Mouse (Mus musculus): ENCODE data around the gene Lrfn5. TPM values are rescaled to one million over a fixed set of nuclear protein-coding genes. Genes with fewer than 3 reads are reported as not detected.

Gene Lrfn5
- polyA plus RNA-seq, 1 experiment from 2014 or later = 0.51 TPM

DNA sequence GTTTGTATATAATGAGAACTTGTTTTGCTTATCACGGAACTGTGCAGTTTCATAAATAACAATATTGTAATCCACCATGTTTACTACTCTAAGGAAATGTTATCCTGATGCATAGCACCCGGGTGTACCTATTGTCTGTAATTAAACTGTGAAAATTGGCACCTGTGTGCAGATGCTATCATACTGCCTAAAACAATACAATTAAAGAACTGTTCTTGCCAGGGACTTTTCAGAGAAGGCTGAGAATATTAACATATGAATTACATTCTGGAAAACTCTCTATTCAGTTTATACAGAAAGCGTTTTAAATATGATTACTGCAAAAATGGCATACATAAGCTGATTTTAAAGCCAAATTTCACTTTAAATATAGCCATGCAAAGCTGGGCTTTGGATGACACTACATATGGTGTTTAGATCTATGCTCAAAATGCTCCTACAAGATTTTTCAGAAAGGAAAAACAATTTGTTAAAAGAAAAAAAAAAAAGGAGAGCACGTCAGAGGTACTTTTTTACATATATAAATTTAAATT is 284.2 kb downstream of the Lrfn5 start:
- H3K9me3 ChIP-seq (ENCODE audit: control insufficient read depth) = no peaks in the 10 kb centered on the region
- H3K27me3 ChIP-seq (replicated peaks; ENCODE audit: control insufficient read depth, insufficient read depth, low read length) = no peaks in the 10 kb centered on the region
- H3K4me1 ChIP-seq (replicated peaks; ENCODE audit: control insufficient read depth, insufficient read depth, low read length) = no peaks in the 10 kb centered on the region
- WGBS = 76% methylated on average over 4 of the region's 4 CpGs
- H3K27ac ChIP-seq (ENCODE audit: low read depth, low read length) = no peak overlapping the region
- ATAC-seq = no peak
- TF ChIP-seq CTCF (IDR thresholded peaks at IDR 0.05; ENCODE audit: low read depth) = no peak
- no peaks in the 10 kb centered on the region for H3K36me3 ChIP-seq (ENCODE audit: control insufficient read depth, insufficient read depth)
- no peak overlapping the region for H3K4me2 ChIP-seq (replicated peaks; ENCODE audit: low read depth)
- H3K4me3 ChIP-seq (ENCODE audit: low read depth, low read length) = no peak overlapping the region
- no peak overlapping the region for H3K9ac ChIP-seq (ENCODE audit: low read depth, low read length)

DNA sequence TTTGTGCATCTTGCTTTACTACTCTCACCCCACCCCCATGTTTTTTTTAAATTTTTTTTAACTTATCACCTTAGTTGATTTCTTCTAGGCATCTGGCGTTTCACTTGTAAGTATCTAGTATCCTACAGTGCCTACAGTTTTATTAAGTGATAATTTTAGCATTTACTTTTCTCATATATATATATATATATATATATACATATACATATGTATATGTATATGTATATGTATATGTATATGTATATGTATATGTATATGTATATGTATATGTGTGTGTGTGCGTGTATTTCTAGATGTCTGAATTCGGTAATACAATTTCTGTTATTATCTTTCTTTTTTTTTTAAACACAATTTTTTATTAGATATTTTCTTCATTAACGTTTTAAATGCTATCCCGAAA is 300.7 kb downstream of the Lrfn5 start:
- no peak overlapping the region for H3K4me2 ChIP-seq (replicated peaks; ENCODE audit: low read depth)
- 89% methylated on average over 5 of the region's 5 CpGs for WGBS
- ATAC-seq = no peak
- H3K36me3 ChIP-seq (ENCODE audit: control insufficient read depth, insufficient read depth) = no peaks in the 10 kb centered on the region
- no peak for TF ChIP-seq CTCF (IDR thresholded peaks at IDR 0.05; ENCODE audit: low read depth)
- no peak overlapping the region for H3K4me3 ChIP-seq (ENCODE audit: low read depth, low read length)
- no peaks in the 10 kb centered on the region for H3K4me1 ChIP-seq (replicated peaks; ENCODE audit: control insufficient read depth, insufficient read depth, low read length)
- H3K27ac ChIP-seq (ENCODE audit: low read depth, low read length) = no peak overlapping the region
- no peaks in the 10 kb centered on the region for H3K27me3 ChIP-seq (replicated peaks; ENCODE audit: control insufficient read depth, insufficient read depth, low read length)
- H3K9ac ChIP-seq (ENCODE audit: low read depth, low read length) = no peak overlapping the region
- H3K9me3 ChIP-seq (ENCODE audit: control insufficient read depth) = no peaks in the 10 kb centered on the region

- Histone ChIP-seq H3K9me3 (ENCODE audit: control insufficient read depth) (no peaks in the 10 kb centered on the region), H3K27me3 (replicated peaks; ENCODE audit: control insufficient read depth, insufficient read depth, low read length) (no peaks in the 10 kb centered on the region), H3K4me2 (replicated peaks; ENCODE audit: low read depth) (no peak overlapping the region), H3K36me3 (ENCODE audit: control insufficient read depth, insufficient read depth) (no peaks in the 10 kb centered on the region), H3K4me3 (ENCODE audit: low read depth, low read length) (no peak overlapping the region), H3K4me1 (replicated peaks; ENCODE audit: control insufficient read depth, insufficient read depth, low read length) (no peaks in the 10 kb centered on the region), H3K27ac (ENCODE audit: low read depth, low read length) (no peak overlapping the region), H3K9ac (ENCODE audit: low read depth, low read length) (no peak overlapping the region)
- TF ChIP-seq CTCF (IDR thresholded peaks at IDR 0.05; ENCODE audit: low read depth) = peak; percentile 22; the same call in 1 of the 2 replicates
- no peak for ATAC-seq
- 8% methylated on average over 1 of the region's 1 CpGs for WGBS
Measured at GRCm38 (mm10) chr12:61826311-61826710, 303.4 kb downstream of the Lrfn5 start.

DNA sequence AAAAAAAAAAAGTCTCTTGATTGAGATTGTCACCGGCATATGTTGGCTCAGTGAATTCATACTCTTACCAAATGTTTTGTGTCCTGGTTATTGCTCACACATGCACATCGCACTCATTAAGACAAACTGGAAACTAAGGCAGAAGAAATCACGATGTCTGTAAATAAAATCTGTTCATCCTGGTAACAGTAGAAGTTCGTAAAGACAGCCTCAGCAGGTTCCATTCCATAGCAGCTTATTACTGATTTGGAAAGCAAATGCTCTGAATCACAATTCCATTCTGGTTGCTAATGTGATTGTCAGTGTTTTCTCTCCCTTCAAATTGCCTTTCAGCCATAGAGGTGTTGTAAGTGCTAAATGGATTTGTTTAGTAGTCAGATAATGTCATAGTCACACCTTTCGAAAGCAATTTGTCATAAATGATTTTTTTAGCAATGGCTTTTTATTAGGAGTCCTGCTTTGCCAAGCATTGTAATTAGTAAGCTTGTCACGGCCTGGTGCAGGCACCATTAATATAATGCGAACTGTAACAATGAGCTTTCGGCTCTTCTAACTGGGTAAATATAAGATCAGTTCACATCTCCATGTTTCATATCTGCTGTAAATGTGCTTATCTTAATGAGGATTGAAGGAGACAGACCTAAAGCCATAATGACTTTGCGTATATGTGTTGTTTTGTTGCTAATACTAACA is 319.8 kb downstream of the Lrfn5 start:
- Histone ChIP-seq H3K36me3 (ENCODE audit: control insufficient read depth, insufficient read depth) (no peaks in the 10 kb centered on the region), H3K9ac (ENCODE audit: low read depth, low read length) (no peak overlapping the region), H3K4me3 (ENCODE audit: low read depth, low read length) (no peak overlapping the region), H3K9me3 (ENCODE audit: control insufficient read depth) (no peaks in the 10 kb centered on the region), H3K4me1 (replicated peaks; ENCODE audit: control insufficient read depth, insufficient read depth, low read length) (no peaks in the 10 kb centered on the region), H3K27me3 (replicated peaks; ENCODE audit: control insufficient read depth, insufficient read depth, low read length) (no peaks in the 10 kb centered on the region), H3K4me2 (replicated peaks; ENCODE audit: low read depth) (no peak overlapping the region), H3K27ac (ENCODE audit: low read depth, low read length) (no peak overlapping the region)
- ATAC-seq = no peak
- WGBS = 90% methylated on average over 9 of the region's 9 CpGs
- no peak for TF ChIP-seq CTCF (IDR thresholded peaks at IDR 0.05; ENCODE audit: low read depth)

GRCm38 (mm10) chr12:61854183-61854582 is 331.2 kb downstream of the Lrfn5 start:
- Histone ChIP-seq H3K4me1 (replicated peaks; ENCODE audit: control insufficient read depth, insufficient read depth, low read length) (no peaks in the 10 kb centered on the region), H3K9ac (ENCODE audit: low read depth, low read length) (no peak overlapping the region), H3K4me2 (replicated peaks; ENCODE audit: low read depth) (no peak overlapping the region), H3K36me3 (ENCODE audit: control insufficient read depth, insufficient read depth) (no peaks in the 10 kb centered on the region), H3K27me3 (replicated peaks; ENCODE audit: control insufficient read depth, insufficient read depth, low read length) (no peaks in the 10 kb centered on the region), H3K4me3 (ENCODE audit: low read depth, low read length) (no peak overlapping the region), H3K27ac (ENCODE audit: low read depth, low read length) (no peak overlapping the region), H3K9me3 (ENCODE audit: control insufficient read depth) (no peaks in the 10 kb centered on the region)
- TF ChIP-seq CTCF (IDR thresholded peaks at IDR 0.05; ENCODE audit: low read depth) = no peak
- WGBS = 65% methylated on average over 1 of the region's 1 CpGs
- ATAC-seq = no peak

Data from intestine, postnatal 0 days (tissue).